Mouse (Mus musculus) olfactory bulb, adult 2 months (tissue): ENCODE data around the gene Mapk11.

Experiments used
- CTCF ChIP-seq: fragments of 200-500 bp; IDR thresholded peaks from 2 replicates; pipeline ENCODE4 v1.5.1; 2012; ENCODE audit warnings: low read depth, mild to moderate bottlenecking, low read length, moderate library complexity; ENCODE audit not compliant: insufficient read depth
- POLR2A ChIP-seq: fragments of 200-500 bp; IDR thresholded peaks from 2 replicates; pipeline ENCODE4 v1.6.1; 2012; ENCODE audit warnings: mild to moderate bottlenecking, low read depth, low read length, moderate library complexity; ENCODE audit not compliant: insufficient read depth

GRCm38 (mm10) chr15:89170102-89170501, 20.7 kb upstream of the Mapk11 start:
- no peak for TF ChIP-seq CTCF
- TF ChIP-seq POLR2A = no peak
